Mouse (Mus musculus) right cerebral cortex, adult 2 months (tissue): ENCODE measurements around the gene Slc38a9.
"Not testable (repeated sequence)": the region's sequence is repeated elsewhere in the genome, so short reads cannot be mapped to it uniquely, and the experiment has no call there.

Experiments
- DNase-seq, 2 experiments: peaks; one replicate each; pipeline ENCODE4 v3.0.0; 2021 to 2022; ENCODE audit warnings: low spot score in 2 of 2

Gene Slc38a9

DNA sequence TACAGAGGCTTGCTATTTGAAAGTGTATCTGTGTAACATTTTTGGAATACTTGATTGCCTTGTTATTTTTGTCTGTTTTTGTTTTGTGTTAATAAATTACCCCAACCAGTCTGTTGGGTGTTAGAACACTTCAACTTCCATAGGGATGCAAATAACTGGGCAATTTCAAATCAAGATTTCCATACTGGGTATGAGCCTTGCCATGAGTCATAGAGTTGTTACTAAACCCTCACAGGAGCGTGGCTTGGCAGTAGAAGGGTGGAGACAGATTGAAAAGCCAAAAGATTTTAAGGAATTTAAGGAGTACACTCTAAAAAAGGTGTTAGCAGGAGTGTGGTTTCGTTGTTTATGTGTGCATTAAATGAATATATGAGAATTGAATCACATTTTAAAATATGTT, 22.8 kb downstream of the Slc38a9 start:
- no peak for DNase-seq

DNA sequence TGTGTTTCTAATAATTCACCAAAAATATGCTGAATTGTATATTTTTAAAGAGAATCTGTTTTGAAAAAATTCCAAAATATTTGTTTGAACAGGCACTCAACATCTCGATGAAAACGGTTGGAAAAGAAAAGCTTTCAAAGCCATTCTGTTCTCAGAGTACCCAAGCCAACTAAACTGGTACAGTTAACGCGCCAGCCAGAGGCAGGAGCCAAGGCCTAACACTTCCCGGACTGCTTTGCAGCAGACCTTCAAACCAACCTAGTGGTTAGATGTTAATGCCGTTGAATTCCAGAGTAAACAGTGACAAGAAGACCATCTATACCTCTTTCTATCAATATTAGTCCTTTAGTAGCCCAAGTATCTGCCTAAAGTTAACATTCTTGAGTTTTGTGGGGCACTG, 23.4 kb downstream of the Slc38a9 start:
- DNase-seq, result no peak

DNA sequence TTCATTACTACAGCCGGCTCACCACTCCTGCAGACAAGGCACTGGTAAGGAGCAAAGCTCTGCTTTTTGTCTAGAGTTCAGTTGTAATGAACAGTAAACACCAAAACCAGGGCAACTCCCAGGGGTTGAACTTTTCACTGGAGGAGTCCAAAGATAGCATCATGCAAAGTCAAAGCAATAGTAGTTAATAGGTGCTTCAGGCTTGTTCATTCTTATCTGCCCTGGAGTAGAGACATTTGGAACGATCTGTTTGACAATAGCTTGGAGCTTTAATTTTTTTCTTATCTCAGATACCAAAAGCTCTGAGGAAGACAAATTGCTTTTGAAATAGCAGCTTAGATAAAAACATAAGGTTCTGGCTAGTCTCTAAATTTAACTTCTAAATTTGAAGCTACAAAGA, 25.6 kb downstream of the Slc38a9 start:
- no peak for DNase-seq

DNA sequence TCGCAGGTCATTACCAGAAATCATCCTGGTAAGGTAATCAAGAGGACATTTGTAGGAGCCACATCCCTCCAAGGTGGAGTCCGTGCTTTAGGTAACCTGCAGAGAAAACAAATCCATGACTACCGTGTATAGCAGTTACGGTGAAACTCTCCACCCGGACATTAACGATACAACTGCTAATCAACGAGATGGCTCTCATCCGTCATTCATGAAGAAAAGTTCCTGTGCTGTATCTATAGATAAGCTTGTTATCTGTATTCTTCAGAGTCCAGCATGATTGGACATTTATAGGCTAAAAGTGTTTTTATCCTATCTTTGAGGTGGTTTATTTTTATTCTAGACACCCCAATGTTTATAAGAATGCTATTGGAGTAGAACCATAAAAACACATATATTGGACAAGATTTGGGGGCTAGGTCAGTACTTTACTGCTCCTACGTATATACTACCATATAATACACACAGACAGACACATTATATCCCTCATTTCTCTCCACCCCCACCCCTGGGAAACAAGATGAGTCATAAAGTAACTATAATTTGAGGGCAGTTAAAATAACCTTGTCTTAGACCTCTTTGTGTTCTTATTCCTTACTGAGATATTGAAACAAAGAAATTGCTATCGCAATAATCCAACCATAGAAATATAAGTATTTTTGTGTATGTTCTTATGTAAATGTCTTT, 32.5 kb downstream of the Slc38a9 start:
- DNase-seq, result no peak

DNA sequence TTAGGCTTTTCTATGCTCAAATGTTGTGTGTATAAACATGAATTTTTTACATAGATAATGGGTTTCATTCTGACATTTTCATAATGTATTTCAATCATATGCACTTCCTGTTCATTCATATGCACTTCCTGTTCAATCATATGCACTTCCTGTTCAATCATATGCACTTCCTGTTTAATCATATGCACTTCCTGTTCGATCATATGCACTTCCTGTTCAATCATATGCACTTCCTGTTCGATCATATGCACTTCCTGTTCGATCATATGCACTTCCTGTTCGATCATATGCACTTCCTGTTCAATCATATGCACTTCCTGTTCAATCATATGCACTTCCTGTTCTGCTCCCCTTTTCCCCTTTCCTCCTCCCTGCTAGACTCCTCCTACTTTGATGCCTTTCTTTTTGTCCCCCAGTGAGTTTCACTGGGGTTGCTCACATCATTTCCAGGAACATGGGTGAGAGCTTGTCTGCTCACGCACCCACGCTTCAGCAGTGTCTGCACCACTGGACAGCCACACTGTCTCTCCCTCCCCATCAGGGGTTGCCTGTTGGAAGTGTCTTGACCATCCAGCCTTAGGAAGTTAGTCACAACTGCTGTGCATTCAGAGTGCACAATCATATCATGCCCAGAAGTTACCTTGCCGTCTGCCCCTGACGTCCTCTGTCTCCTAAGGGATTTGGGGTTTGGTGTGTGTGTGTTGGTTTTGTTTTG, 35.1 kb downstream of the Slc38a9 start:
- no peak for DNase-seq

DNA sequence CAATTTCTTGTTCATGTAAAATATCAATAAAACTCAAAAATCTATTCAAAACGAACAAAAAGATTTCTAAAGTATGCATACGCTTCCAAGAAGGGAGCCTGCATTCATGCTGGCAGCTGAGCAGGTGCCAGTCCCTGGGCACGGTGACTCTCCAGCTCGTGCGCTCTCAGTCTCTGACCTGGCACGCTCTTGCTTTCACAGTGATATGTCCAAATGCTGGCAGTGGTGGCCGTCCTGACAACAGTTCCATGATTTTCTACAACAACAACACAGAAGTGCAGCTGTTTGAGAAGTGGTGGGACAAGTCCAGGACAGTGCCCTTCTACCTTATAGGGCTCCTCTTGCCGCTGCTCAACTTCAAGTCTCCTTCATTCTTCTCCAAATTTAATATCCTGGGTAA, 40.7 kb downstream of the Slc38a9 start:
- DNase-seq, result no peak

DNA sequence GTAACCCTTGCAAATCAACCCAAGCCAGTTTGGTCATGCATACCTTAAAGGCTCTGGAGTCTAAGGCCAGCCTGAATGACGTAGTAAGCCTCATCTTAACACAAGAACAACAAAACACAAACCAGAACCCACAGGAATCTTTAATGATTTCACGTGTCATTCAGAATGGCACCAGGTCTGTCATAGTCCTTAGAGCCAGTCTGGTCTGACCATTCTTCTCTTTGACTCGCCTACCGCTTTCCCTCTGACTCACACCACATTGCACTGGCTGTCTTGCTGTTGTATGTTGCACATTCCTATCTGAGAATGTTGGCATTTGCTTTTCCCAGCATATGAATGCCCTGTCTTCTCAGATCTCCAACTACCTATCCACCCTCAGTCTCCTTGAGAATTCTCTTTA, 45.8 kb downstream of the Slc38a9 start:
- no peak for DNase-seq

DNA sequence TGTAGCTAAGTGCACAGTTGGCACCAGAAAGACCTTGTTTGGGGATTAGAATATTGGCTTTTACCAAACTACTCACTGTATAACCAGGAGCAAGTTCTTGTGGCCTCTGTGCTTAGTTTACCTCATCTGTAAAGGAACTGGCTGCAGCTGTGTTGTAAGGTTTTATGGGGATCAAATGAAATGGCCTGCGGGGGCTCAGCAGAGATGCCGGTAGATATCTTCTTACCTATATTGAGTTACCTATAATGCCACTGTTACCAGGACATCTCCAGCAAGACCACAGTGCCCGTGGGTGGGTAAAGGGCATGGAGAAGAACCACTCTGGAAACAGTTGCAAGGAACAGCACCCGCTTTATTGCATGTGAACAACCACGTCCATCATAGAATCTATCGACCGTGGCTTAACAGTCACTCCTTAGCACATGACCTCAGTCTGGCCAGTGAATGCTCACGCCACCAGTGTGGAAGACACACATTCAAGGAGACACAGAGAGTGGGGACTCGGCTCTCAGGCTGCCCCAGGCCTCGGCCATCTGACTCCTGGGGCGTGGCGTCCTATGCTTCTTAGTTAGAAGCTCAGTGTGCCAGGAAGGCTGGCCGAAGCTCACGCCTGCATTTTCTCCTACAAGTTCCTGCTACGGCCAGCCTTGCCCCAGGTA, 59.7 kb downstream of the Slc38a9 start:
- no peak for DNase-seq

DNA sequence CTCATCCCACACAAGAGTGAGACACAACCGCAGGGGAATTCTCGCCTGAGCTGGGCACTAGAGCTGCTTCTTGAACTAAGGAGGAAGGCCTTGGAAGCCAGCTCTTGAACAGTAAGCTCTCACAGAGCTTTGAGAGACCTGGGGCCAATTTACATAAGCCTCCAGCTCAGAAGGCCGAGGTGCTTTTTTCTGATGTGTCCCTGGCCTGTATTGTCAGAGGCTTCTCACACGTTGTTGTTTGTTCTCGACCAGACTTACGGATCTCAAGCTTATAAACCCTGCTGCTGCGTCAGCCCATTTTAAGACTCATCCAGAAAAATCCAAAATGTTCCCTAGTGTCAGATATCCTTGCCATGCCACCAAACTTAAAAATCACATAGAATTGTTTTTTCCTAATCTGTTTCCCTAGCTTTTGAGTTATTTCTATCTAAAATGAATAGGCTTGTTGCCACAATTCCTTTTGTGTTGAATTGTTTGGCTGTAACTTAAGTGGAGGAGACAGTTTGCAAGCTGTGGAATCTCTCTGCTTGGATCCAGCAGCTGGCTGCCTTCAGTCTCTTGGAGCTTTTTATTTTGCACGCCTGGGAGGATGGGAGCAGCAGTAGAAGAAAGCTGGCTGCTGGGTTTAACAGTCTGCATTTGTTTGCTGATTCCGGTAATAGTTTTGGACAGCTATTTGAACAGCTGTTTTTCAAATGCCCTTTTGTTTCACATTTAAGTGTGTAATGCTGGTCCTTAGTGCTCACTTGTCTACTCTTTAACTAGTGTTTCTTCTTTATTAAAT, 61.6 kb downstream of the Slc38a9 start:
- DNase-seq, result peak; percentile 45 to 50

DNA sequence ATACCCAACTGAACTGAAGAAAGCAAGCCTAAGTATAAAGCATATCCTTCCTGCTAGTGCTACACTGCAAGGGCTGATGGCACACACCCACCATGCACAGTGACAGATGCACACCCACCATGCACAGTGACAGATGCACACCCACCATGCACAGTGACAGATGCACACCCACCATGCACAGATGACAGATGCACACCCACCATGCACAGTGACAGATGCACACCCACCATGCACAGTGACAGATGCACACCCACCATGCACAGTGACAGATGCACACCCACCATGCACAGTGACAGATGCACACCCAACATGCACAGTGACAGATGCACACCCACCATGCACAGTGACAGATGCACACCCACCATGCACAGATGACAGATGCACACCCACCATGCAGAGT, 63.7 kb downstream of the Slc38a9 start:
- DNase-seq, result not testable (repeated sequence)

DNA sequence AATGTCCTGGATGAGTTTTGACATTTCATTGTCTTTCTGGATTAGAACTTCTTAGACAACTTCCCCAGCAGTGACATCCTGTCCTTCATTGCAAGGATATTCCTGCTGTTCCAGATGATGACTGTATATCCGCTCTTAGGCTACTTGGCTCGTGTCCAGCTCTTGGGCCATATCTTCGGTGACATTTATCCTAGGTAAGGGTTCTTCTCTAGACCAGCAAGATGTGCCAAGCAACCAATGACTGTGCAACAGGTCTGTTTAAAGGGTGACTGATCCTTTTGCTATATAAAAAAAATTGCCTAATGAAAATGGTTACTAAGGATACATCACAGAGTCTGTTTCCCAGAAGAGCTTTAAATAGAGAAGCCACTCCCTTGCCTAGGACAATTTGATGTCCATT, 65.5 kb downstream of the Slc38a9 start:
- DNase-seq, result no peak

DNA sequence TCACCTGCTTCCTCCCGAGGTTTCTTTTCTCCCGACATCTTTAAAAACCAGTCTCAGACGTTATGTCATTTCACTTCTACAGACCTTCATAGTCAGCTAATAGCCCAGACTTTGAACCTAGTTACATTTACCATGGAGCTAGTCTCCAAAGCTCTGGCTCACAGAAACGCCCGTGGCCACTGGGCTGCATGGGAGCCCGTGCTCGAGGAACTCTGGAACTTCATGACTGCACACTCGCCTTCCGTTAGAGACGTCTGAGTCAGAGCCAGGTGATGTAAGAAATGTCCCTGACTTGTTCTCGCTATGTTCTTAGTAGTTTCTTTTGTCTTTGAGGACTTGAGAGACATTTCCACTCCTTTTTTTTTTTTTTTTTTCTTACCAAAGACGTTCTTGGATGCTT, 72.8 kb downstream of the Slc38a9 start:
- DNase-seq, result no peak

DNA sequence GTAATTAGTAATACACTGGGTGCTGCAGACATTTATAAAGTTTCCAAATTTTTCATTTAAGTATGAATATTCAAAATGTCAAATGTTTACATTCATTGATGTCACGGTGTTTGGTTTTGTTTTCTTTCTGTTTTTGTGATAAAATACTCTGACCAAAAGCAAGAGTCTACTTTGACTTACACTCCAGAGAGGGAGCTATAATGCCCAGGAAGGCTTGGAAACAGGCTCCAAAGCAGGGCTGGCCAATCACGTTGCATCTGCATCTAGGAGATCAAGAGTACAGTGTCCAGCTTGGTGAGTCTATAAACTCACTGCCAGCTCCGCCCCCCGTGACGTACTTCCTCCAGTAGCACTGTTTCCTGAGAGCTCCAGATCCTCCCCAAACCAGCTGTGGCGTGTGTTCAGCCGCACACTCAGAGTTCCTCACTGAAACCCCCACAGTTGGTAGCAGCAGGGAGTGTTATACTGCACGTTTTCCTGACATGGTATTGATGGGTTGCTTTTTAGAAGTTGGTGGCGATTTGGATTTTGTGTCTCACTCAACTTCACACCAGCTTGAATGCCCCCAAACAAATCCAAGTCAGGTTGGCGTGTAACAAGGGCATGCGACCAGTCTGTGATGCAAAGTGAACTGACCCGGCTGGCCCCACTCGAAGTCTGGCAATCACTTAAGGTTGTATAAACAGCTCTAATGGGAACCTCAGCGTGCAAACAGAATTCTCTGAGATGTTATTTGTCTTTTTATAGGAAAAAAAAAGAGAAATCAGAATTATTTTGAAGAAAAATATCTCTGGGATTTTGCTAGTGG, 74.6 kb downstream of the Slc38a9 start:
- DNase-seq, result no peak

DNA sequence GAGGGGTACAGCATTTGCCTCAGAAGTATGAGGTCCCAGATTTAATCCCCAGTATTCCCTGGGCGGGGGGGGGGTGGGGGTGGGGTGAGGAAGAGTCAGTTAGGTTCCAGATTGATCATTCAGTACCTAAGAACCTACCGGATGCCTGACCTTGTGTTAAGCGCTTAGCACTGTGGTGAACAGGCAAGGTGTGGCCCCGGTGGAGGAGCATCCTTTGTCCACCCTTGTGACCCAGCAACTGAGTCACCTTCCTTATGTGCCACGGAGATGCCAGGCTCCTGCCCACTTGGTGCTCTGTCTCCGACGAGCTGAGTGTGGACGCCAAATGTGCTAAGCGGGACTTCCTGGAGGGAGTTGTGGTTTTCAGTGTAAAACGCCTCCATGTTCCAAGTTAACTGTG, 75.9 kb downstream of the Slc38a9 start:
- no peak for DNase-seq

DNA sequence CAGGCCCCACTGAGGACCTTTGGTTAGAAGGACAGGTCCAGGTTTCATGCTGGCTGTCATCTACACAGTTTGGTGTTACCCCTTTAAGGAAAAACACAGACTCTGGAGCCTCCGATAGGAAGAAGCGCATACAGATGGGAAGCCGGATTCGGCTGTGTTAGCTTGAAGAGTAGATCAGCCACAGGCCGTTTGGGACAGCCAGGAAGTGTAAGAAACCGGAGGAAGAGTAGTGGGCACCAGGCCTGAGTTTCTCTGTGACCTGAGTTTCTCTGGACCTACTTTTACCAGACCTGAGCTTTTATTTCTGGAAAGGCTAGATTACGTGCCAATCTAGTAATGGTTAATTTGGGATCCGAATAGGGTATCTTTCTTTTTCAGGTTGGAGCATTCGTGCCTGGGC, 76.6 kb downstream of the Slc38a9 start:
- no peak for DNase-seq

DNA sequence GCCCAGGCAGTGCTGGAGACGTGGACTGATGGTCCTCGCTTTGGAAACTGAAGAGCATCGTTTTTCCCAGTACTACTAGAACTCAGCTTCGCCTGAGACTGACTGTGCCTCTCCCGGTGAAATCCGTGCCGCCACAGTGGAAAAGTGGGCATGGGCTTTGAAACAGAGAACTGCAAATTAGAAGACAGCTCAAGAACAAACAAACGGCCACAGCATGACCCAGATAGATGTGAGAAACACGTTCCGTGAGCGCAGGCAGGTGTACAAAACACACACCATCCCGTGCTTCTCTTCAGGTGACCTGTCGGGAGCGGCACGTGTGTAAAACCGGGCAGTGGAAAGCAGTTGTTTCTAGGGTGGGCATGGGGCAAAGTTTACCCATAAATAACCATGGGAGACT, 77.5 kb downstream of the Slc38a9 start:
- DNase-seq, result no peak

DNA sequence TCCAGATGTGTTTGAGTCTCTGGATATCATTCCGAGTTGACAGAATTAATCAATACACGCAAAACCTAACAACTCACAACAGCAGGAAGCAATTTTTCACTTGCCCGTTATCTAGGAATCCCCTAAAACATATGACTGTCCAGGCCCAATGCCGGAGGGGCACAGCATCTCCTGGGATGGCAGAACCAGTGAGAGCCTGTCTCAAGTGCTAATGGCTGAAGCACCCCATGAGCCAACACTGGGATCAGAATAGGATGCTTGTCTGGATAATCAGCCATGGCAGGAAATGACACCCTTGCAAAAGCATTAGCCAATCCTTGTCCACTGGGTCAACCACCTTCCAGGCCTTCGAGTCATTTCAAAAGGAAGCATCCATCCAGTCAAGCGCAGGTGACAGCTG, 79.5 kb downstream of the Slc38a9 start:
- DNase-seq, result no peak

DNA sequence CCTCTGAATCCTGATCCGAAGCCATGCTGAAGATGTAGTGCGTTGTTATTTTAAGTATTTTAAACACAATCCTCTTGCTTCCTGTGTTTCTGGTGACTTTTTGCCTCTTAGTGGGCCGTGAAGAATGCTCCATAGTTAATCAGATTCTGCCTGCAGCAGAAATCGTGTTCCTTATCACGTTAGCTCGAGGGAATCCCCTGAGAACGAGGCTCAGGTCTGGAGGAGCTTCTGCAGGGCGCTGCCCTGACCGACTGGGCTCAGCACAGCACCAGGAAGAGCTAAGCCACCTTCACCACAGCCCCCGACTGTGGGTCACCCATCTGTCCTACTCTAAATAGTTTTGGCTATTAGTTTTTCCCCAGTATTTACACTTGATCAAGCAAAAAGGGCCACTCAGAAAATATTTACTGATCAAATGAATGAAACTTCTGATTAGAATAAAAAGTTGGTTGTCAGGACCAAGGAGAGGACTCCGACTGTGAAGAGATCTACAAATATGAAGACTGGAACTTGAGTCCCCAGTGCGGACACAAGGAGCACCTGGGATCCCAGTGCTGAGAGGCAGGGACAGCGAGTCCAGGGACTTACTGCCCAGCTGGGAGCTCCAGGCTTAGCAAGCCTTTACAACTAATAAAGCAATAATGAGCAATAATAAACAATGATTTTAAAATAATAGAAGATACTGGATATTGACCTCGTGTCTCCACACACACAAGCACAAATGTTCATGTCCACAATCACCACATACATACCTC, 81.7 kb downstream of the Slc38a9 start:
- DNase-seq, result no peak

DNA sequence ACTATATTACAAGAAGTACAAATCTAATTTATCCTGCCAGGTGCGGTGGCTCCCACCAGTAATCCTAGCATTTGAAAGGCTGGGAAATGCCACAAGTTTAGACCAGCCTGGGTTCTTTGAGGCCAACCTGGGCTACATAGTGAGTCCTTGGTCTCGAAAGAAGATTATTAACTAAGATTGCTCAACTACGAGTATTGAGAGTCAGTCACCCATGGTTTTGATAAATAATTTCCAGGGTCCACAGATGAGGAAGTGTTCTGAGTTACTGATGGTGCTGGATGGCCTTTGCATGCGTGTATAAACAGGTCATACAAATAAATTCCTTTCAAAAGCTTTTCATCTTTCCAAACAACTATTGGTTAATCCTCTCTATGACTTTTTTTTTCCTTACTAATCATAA, 83.1 kb downstream of the Slc38a9 start:
- no peak for DNase-seq

DNA sequence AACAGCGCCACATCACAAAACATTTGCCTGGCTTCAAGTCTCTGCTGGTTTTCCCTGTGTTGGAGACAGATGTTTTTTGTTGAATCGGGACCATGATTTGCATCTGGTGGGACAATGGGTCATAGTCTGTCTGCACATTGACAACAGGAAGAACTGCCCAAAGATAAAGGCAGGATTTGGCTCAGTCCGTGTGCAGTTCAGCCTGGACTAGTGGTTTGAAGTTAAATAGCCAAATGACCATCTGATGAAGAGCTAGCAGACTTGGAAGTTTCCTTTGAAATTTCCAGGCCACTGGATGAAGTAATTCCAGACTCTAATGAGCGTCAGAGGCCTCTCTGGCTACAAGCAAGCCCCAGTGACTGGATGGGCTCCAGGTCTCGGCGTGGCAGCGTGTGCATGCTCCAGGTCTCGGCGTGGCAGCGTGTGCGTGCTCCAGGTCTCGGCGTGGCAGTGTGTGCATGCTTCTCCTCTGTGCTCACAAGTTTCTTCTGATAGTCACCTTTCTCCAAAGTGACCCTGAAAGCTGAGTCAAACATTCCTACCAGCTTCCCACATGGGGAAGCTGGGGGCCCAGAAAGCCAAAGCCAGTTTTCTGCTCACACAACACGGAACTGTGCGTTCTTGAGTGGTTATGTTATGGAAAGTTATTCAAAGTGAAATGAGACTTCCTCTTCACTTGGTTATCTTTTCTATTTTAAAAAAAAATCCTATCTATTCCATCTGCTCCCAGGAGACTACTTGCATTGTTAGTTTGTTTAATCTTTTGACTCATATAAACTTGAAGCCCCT, 83.7 kb downstream of the Slc38a9 start:
- no peak for DNase-seq
